Mouse (Mus musculus) brain, embryonic 14.5 days (tissue): ENCODE results near the gene Pias1.

ENCODE experiments used
- CTCF ChIP-seq: fragments of 200-500 bp; IDR thresholded peaks from 2 replicates; pipeline ENCODE4 v1.5.1; 2012; ENCODE audit warnings: inconsistent platforms, mild to moderate bottlenecking, moderate library complexity, borderline replicate concordance; ENCODE audit not compliant: insufficient read depth, insufficient read length; ENCODE audit errors: extremely low read depth
- POLR2A ChIP-seq: fragments of 200-500 bp; IDR thresholded peaks from 2 replicates; pipeline ENCODE4 v1.6.1; 2012; ENCODE audit warnings: mild to moderate bottlenecking, inconsistent platforms, borderline replicate concordance; ENCODE audit not compliant: poor library complexity, insufficient read depth, insufficient read length, severe bottlenecking; ENCODE audit errors: extremely low read depth

DNA sequence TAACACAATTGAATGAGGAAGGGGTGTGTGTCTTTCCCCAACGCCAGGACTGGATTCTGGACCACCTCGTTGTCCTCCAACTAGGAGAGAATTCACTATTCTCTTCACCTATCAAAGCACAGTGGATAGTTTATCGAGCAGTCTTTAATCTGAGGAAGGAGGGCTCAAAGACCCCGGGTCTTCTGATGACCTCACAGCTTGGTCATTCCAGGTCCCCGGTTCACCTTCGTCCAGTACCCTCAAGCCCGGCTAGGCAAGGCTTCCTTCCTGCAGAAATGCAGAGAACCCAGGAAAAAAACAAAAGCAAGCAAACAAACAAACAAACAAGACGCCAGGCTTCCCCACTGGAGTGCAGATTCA, 149.6 kb downstream of the Pias1 start:
- TF ChIP-seq POLR2A = no peak
- TF ChIP-seq CTCF = no peak
